14 mouse cellular contexts compared by ENCODE assay signal in genomic region chr7:98330375-98331002, GRCm38 (mm10). TPM values are rescaled to one million over a fixed set of nuclear protein-coding genes. Genes with fewer than 3 reads are reported as not detected.
DNase-seq lines count a peak whose midpoint lies in the region; ATAC-seq and TF ChIP-seq lines count a peak whose summit lies in the region.
"Had no signal": no experiment of that assay in that cellular context is flagged by ENCODE, and none has a peak within 500 bp of the region (broad histone marks: within the 10 kb centered on the region; RNA-seq: fewer than 3 reads in every experiment).

No protein-coding gene starts in this region.

- no peak overlapping the region for H3K9ac ChIP-seq in lung, postnatal 0 days (replicated peaks; ENCODE audit: low read depth)
- H3K9ac ChIP-seq in liver, embryonic 12.5 days, result no peak overlapping the region
- no peak overlapping the region for H3K9ac ChIP-seq in stomach, postnatal 0 days (ENCODE audit: low read length)
- H3K9ac ChIP-seq: neural tube, embryonic 13.5 days had no signal

- TF ChIP-seq CTCF in lung, postnatal 0 days (IDR thresholded peaks at IDR 0.05), result no peak
- TF ChIP-seq CTCF in lung, adult 2 months (IDR thresholded peaks at IDR 0.05; ENCODE audit: insufficient read depth, low read length), result no peak
- TF ChIP-seq CTCF in stomach, postnatal 0 days (IDR thresholded peaks at IDR 0.05; ENCODE audit: low read depth), result no peak

- TF ChIP-seq POLR2A in lung, adult 2 months (IDR thresholded peaks at IDR 0.05; ENCODE audit: borderline replicate concordance, extremely low read depth, low read depth, low read length), result no peak

- no peak overlapping the region for H3K4me3 ChIP-seq in heart, embryonic 10.5 days
- H3K4me3 ChIP-seq in lung, postnatal 0 days (ENCODE audit: low read depth, low read length), result no peak overlapping the region
- no peak overlapping the region for H3K4me3 ChIP-seq in lung, adult 2 months (replicated peaks; ENCODE audit: extremely low read depth, low read depth, low read length)
- no peak overlapping the region for H3K4me3 ChIP-seq in liver, embryonic 12.5 days
- H3K4me3 ChIP-seq in stomach, postnatal 0 days (ENCODE audit: low read depth, low read length), result no peak overlapping the region
- H3K4me3 ChIP-seq: neural tube, embryonic 13.5 days had no signal

- DNase-seq in heart, embryonic 10.5 days (ENCODE audit: low spot score), result no peak
- DNase-seq in heart, adult 8-10 months (ENCODE audit: low spot score), result no peak
- DNase-seq in lung, postnatal 0 days (ENCODE audit: low spot score), result peak; percentile 65
- DNase-seq in lung, adult 2 months, result no peak
- DNase-seq in stomach, postnatal 0 days (ENCODE audit: low spot score), result no peak
- DNase-seq in spleen, postnatal 4 days (ENCODE audit: low spot score in 2 of 2), result no peak
- DNase-seq in left cerebral cortex, postnatal 36 days (ENCODE audit: low spot score in 2 of 2), result no peak
- DNase-seq: B cell, adult 2 months; cerebellum, adult 11-12 months; kidney, postnatal 10 days; thymus, adult 18-20 months had no signal

- no peaks in the 10 kb centered on the region for H3K36me3 ChIP-seq in heart, embryonic 10.5 days
- H3K36me3 ChIP-seq in lung, postnatal 0 days (ENCODE audit: insufficient read depth, low read length), result no peaks in the 10 kb centered on the region
- H3K36me3 ChIP-seq in liver, embryonic 12.5 days, result no peaks in the 10 kb centered on the region
- H3K36me3 ChIP-seq in stomach, postnatal 0 days (ENCODE audit: control insufficient read depth, insufficient read depth, low read length), result no peaks in the 10 kb centered on the region
- H3K36me3 ChIP-seq: neural tube, embryonic 13.5 days had no signal

- H3K9me3 ChIP-seq in heart, embryonic 10.5 days, result no peaks in the 10 kb centered on the region
- no peaks in the 10 kb centered on the region for H3K9me3 ChIP-seq in lung, postnatal 0 days (ENCODE audit: low read length)
- H3K9me3 ChIP-seq in liver, embryonic 12.5 days (replicated peaks), result no peaks in the 10 kb centered on the region
- no peaks in the 10 kb centered on the region for H3K9me3 ChIP-seq in stomach, postnatal 0 days (ENCODE audit: control insufficient read depth, low read length)
- H3K9me3 ChIP-seq: neural tube, embryonic 13.5 days had no signal

- intact Hi-C loops in left cerebral cortex, postnatal 36 days (cut with DNase I), result no loop called here

- peaks cover 35% of the 10 kb centered on the region for H3K4me1 ChIP-seq in heart, embryonic 10.5 days
- H3K4me1 ChIP-seq in lung, postnatal 0 days (ENCODE audit: insufficient read depth, low read depth, low read length), result peaks cover 4% of the 10 kb centered on the region; the same call in 1 of the 2 replicates
- peaks cover 26% of the 10 kb centered on the region for H3K4me1 ChIP-seq in lung, adult 2 months (ENCODE audit: control insufficient read depth, insufficient read depth, low read length)
- peaks cover 65% of the 10 kb centered on the region for H3K4me1 ChIP-seq in liver, embryonic 12.5 days
- H3K4me1 ChIP-seq in stomach, postnatal 0 days (replicated peaks; ENCODE audit: control insufficient read depth, insufficient read depth), result peaks cover 5% of the 10 kb centered on the region; the same call in 1 of the 2 replicates
- H3K4me1 ChIP-seq: neural tube, embryonic 13.5 days had no signal

- no peaks in the 10 kb centered on the region for H3K27me3 ChIP-seq in heart, embryonic 10.5 days (ENCODE audit: insufficient read depth, poor library complexity, severe bottlenecking)
- no peaks in the 10 kb centered on the region for H3K27me3 ChIP-seq in lung, postnatal 0 days (replicated peaks; ENCODE audit: insufficient read depth, low read length)
- H3K27me3 ChIP-seq in liver, embryonic 12.5 days (replicated peaks), result no peaks in the 10 kb centered on the region
- H3K27me3 ChIP-seq in stomach, postnatal 0 days (ENCODE audit: control insufficient read depth, insufficient read depth, low read length), result no peaks in the 10 kb centered on the region
- H3K27me3 ChIP-seq: neural tube, embryonic 13.5 days had no signal

- no peak overlapping the region for H3K4me2 ChIP-seq in lung, postnatal 0 days (replicated peaks; ENCODE audit: low read depth, low read length)
- H3K4me2 ChIP-seq in liver, embryonic 12.5 days, result peak overlapping the region; percentile 53
- no peak overlapping the region for H3K4me2 ChIP-seq in stomach, postnatal 0 days (replicated peaks; ENCODE audit: low read depth)
- H3K4me2 ChIP-seq: neural tube, embryonic 13.5 days had no signal

- TF ChIP-seq EP300 in lung, postnatal 0 days (IDR thresholded peaks at IDR 0.05), result no peak
- no peak for TF ChIP-seq EP300 in stomach, postnatal 0 days (optimal IDR thresholded peaks at IDR 0.05)

- 59% methylated on average over 2 of the region's 2 CpGs for WGBS in heart, embryonic 10.5 days
- WGBS in lung, postnatal 0 days, result 23% methylated on average over 2 of the region's 2 CpGs
- 32% methylated on average over 2 of the region's 2 CpGs for WGBS in lung, adult 2 months
- 72% methylated on average over 2 of the region's 2 CpGs for WGBS in liver, embryonic 12.5 days (ENCODE audit: insufficient replicate concordance)
- WGBS in stomach, postnatal 0 days, result 34% methylated on average over 2 of the region's 2 CpGs

- ATAC-seq in lung, postnatal 0 days, result peak; percentile 68
- peak; percentile 69 for ATAC-seq in liver, embryonic 12.5 days
- ATAC-seq in stomach, postnatal 0 days (ENCODE audit: low FRiP score, low TSS enrichment), result peak; percentile 87
- ATAC-seq: midbrain, embryonic 16.5 days had no signal

- peak overlapping the region; percentile 82 for H3K27ac ChIP-seq in heart, embryonic 10.5 days
- H3K27ac ChIP-seq in lung, postnatal 0 days (ENCODE audit: low read length), result peak overlapping the region; percentile 74
- peak overlapping the region; percentile 92 for H3K27ac ChIP-seq in liver, embryonic 12.5 days
- peak overlapping the region; percentile 53; the same call in 1 of the 2 replicates for H3K27ac ChIP-seq in stomach, postnatal 0 days (replicated peaks)
- H3K27ac ChIP-seq: neural tube, embryonic 13.5 days had no signal

RNA-seq across cellular contexts. Expression of gene Acer3, which starts 9.5 kb away (rescaled TPM):
- polyA plus RNA-seq in heart, embryonic 10.5 days (2016; fragmentation: Nextera tagmentation; extraction: Ambion mirVana), result 25.7 and 32.7 TPM in 2 replicates
- total RNA-seq in heart, adult 8-10 months (2022), result 10 to 100 TPM in 3 of 4 experiments, 1 to 10 TPM in 1; 7.6 to 13.8 (median 12.4) TPM
- polyA plus RNA-seq in lung, postnatal 0 days (2015; fragmentation: Nextera tagmentation; extraction: Ambion mirVana), result 33.1 and 43.4 TPM in 2 replicates
- 22.0 and 22.6 TPM in 2 replicates for polyA plus RNA-seq in lung, adult 2 months (2012; rRNA removed)
- polyA plus RNA-seq in liver, embryonic 12.5 days (2016; fragmentation: Nextera tagmentation; extraction: Ambion mirVana), result 24.6 and 26.6 TPM in 2 replicates
- 37.7 and 39.3 TPM in 2 replicates for polyA plus RNA-seq in stomach, postnatal 0 days (2015; fragmentation: Nextera tagmentation; extraction: Ambion mirVana)
- total RNA-seq in left cerebral cortex, postnatal 36 days (2021), result 10 to 100 TPM; 21.3 to 21.8 TPM

RNA-seq across cellular contexts. Expression of gene Tsku, which starts 30.6 kb away (rescaled TPM):
- 5.6 and 5.7 TPM in 2 replicates for polyA plus RNA-seq in heart, embryonic 10.5 days (2016; fragmentation: Nextera tagmentation; extraction: Ambion mirVana)
- total RNA-seq in heart, adult 8-10 months (2022), result 1 to 10 TPM; 1.9 to 2.8 (median 2.5) TPM
- 8.6 and 9.1 TPM in 2 replicates for polyA plus RNA-seq in lung, postnatal 0 days (2015; fragmentation: Nextera tagmentation; extraction: Ambion mirVana)
- polyA plus RNA-seq in lung, adult 2 months (2012; rRNA removed), result 22.0 and 29.3 TPM in 2 replicates
- polyA plus RNA-seq in liver, embryonic 12.5 days (2016; fragmentation: Nextera tagmentation; extraction: Ambion mirVana), result 1.6 and 2.1 TPM in 2 replicates
- polyA plus RNA-seq in stomach, postnatal 0 days (2015; fragmentation: Nextera tagmentation; extraction: Ambion mirVana), result 29.9 and 34.0 TPM in 2 replicates
- 1 to 10 TPM; 3.1 to 3.4 TPM for total RNA-seq in left cerebral cortex, postnatal 36 days (2021)
